Mouse (Mus musculus) forelimb bud, embryonic 11.5 days (tissue): ENCODE results near the gene Cfap157.

ENCODE experiments used
- DNase-seq: peaks from one replicate; pipeline ENCODE4 v3.0.0-alpha.2; 2012; ENCODE audit warnings: low read depth, low spot score

Gene Cfap157

GRCm38 (mm10) chr2:32781710-32782109 is 2.5 kb downstream of the Cfap157 start:
- DNase-seq, result no peak

- DNase-seq, result no peak
Measured at GRCm38 (mm10) chr2:32779714-32780113, 4.5 kb downstream of the Cfap157 start.

GRCm38 (mm10) chr2:32779131-32779530 is 5.1 kb downstream of the Cfap157 start:
- DNase-seq, result peak; percentile 61

- DNase-seq, result no peak
Measured at GRCm38 (mm10) chr2:32778081-32778480, 6.1 kb downstream of the Cfap157 start.

- DNase-seq, result no peak
Measured at GRCm38 (mm10) chr2:32776192-32776591, 8.0 kb downstream of the Cfap157 start.

- DNase-seq, result peak; percentile 95
Measured at GRCm38 (mm10) chr2:32775359-32776074, 8.7 kb downstream of the Cfap157 start, which contains the start of the genes Ttc16 and Ptrh1. Gene Ttc16 (minus strand): TSS chr2:32775633. Gene Ptrh1 (plus strand): TSS chr2:32775786.

GRCm38 (mm10) chr2:32772626-32773279 is 11.5 kb downstream of the Cfap157 start:
- DNase-seq, result no peak

GRCm38 (mm10) chr2:32771886-32772285 is 12.3 kb downstream of the Cfap157 start:
- DNase-seq, result no peak

GRCm38 (mm10) chr2:32769327-32770085 is 14.7 kb downstream of the Cfap157 start:
- no peak for DNase-seq

GRCm38 (mm10) chr2:32768661-32769285 is 15.5 kb downstream of the Cfap157 start:
- DNase-seq, result no peak

GRCm38 (mm10) chr2:32767241-32767640 is 17.0 kb downstream of the Cfap157 start:
- DNase-seq, result no peak

GRCm38 (mm10) chr2:32763353-32763752 is 20.9 kb downstream of the Cfap157 start:
- DNase-seq, result no peak

GRCm38 (mm10) chr2:32761859-32762258 is 22.4 kb downstream of the Cfap157 start:
- no peak for DNase-seq

GRCm38 (mm10) chr2:32761361-32761760 is 22.9 kb downstream of the Cfap157 start:
- no peak for DNase-seq

- no peak for DNase-seq
Measured at GRCm38 (mm10) chr2:32759001-32759400, 25.2 kb downstream of the Cfap157 start.

- no peak for DNase-seq
Measured at GRCm38 (mm10) chr2:32758503-32758902, 25.7 kb downstream of the Cfap157 start.

GRCm38 (mm10) chr2:32757056-32757845 is 27.0 kb downstream of the Cfap157 start, which contains the start of gene Tor2a:
Gene Tor2a (plus strand): TSS chr2:32757234.
- DNase-seq, result peak; percentile 96

GRCm38 (mm10) chr2:32756674-32757055 is 27.6 kb downstream of the Cfap157 start:
- DNase-seq, result no peak

- no peak for DNase-seq
Measured at GRCm38 (mm10) chr2:32752181-32752580, 32.0 kb downstream of the Cfap157 start.

- DNase-seq, result no peak
Measured at GRCm38 (mm10) chr2:32751665-32752033, 32.6 kb downstream of the Cfap157 start.
